Mouse (Mus musculus) G1E (cell line): ENCODE measurements around the gene Spon1.

Experiments used
- CTCF ChIP-seq: IDR thresholded peaks from 2 replicates; pipeline ENCODE4 v1.5.1; 2012; ENCODE audit warnings: low read depth, low read length, inconsistent platforms, mixed read lengths
- GATA1 ChIP-seq: IDR thresholded peaks from 2 replicates; pipeline ENCODE4 v1.6.1; 2012; ENCODE audit warnings: borderline replicate concordance, low read length, inconsistent platforms, mixed read lengths

- TF ChIP-seq CTCF: no peak
- TF ChIP-seq GATA1: no peak
Observed at GRCm38 (mm10) chr7:113742644-113743043, 23.2 kb upstream of the Spon1 start.
